Mouse (Mus musculus) thymus, adult 2 months (tissue): Measurements from ENCODE around the gene Prmt3. TPM values are rescaled to one million over a fixed set of nuclear protein-coding genes. Genes with fewer than 3 reads are reported as not detected.

Experiments used
- DNase-seq: peaks from one replicate; pipeline ENCODE4 v3.0.0; 2021
- H3K27ac ChIP-seq: fragments of 200-500 bp; 2 replicates; pipeline ENCODE4 v1.5.1; 2012; ENCODE audit warnings: low read length, control low read depth; ENCODE audit not compliant: control insufficient read depth, insufficient read depth
- H3K27me3 ChIP-seq: fragments of 200-500 bp; 2 replicates; pipeline ENCODE4 v1.6.1; 2012; ENCODE audit warnings: mild to moderate bottlenecking, low read length, moderate library complexity, mixed read lengths; ENCODE audit not compliant: control insufficient read depth, insufficient read depth
- H3K36me3 ChIP-seq: fragments of 200-500 bp; 2 replicates; pipeline ENCODE4 v1.6.1; 2012; ENCODE audit warnings: mild to moderate bottlenecking, low read length, moderate library complexity; ENCODE audit not compliant: control insufficient read depth, insufficient read depth
- H3K4me1 ChIP-seq: fragments of 200-500 bp; replicated peaks from 2 replicates; pipeline ENCODE4 v1.6.1; 2012; ENCODE audit warnings: low read length; ENCODE audit not compliant: control insufficient read depth, insufficient read depth
- H3K4me3 ChIP-seq: fragments of 200-500 bp; 2 replicates; pipeline ENCODE4 v1.5.1; 2012; ENCODE audit warnings: mild to moderate bottlenecking, low read length, control low read depth, moderate library complexity; ENCODE audit not compliant: control insufficient read depth, insufficient read depth
- CTCF ChIP-seq: fragments of 200-500 bp; IDR thresholded peaks from 2 replicates; pipeline ENCODE4 v1.5.1; 2012; ENCODE audit warnings: mild to moderate bottlenecking, control low read depth, low read length, moderate library complexity, borderline replicate concordance; ENCODE audit not compliant: control insufficient read depth, poor library complexity, insufficient read depth; ENCODE audit errors: extremely low read depth
- POLR2A ChIP-seq: fragments of 200-500 bp; IDR thresholded peaks from 2 replicates; pipeline ENCODE4 v1.6.1; 2012; ENCODE audit warnings: mild to moderate bottlenecking, low read length, control low read depth, moderate library complexity; ENCODE audit not compliant: control insufficient read depth, poor library complexity, insufficient read depth; ENCODE audit errors: extremely low read depth
- WGBS: fragments of 180-500 bp; shearing (Covaris S2); methylation state at CpG from one replicate; pipeline ENCODE4 v1.1.7; 2018; 5-methylcytosine and 5-hydroxymethylcytosine counted together
- polyA plus RNA-seq: library from polyadenylated mRNA; depleted of rRNA; stranded (reverse); fragments of >200 nt; gene quantifications from 2 replicates; pipeline ENCODE4 v1.2.3, GENCODE M21; 2012

Gene Prmt3
- polyA plus RNA-seq, 1 experiment, result 35.0 TPM

DNA sequence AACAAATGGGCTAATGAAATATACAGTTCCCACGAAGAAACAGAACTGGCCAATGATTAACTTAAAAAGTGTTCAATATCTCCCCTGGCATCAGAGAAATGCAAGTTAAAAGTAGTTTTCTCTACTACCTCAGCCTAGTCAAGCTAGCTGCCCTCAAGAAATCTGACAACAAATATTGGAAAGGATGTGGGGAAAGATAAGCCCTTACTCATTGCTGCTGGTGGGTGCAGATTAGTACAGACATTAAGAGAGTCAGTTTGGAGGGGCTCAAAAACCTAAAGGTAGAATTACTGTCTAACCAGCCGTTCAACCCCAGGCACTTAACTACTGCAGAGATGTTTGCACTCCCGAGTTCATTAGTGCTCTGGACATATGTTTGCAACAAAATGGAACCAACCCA, 27.5 kb downstream of the Prmt3 start:
- TF ChIP-seq POLR2A (no peak), CTCF (no peak)
- no peak overlapping the region for H3K27ac ChIP-seq
- peaks cover 12% of the 10 kb centered on the region; the same call in 1 of the 2 replicates for H3K36me3 ChIP-seq
- WGBS, result 90% methylated on average over 3 of the region's 3 CpGs
- H3K4me3 ChIP-seq, result no peak overlapping the region
- no peaks in the 10 kb centered on the region for H3K27me3 ChIP-seq
- H3K4me1 ChIP-seq, result no peaks in the 10 kb centered on the region
- DNase-seq, result no peak

DNA sequence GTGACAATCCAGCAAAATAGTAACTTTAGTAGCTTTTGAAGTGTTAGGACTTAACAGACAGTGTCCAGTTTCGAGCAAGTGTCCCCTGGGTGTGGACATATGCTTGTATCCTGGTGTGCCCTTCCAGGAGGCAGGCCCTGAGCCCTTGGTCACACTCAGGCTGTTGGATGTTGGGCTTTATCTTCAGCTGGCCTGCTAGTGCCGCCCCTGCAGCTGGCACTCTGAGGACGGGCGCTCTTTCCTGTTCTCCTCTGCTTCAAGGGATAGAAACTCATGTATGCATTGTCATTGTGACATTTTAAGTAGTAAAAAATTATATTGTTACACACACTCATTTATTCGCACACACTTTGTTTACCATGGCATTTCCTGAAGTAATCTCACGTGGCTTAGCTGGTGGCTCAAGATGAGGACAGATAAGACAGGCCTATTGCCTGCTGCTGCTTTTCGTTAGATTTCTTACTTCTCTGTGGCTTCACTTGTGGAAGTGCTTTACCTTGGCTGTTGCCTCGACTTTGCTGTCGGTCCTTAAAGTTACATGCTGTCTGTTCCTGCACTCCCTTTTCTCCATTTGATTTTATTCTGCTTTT, 29.0 kb downstream of the Prmt3 start:
- Histone ChIP-seq H3K4me3 (no peak overlapping the region), H3K4me1 (no peaks in the 10 kb centered on the region), H3K36me3 (peaks cover 9% of the 10 kb centered on the region; the same call in 1 of the 2 replicates), H3K27ac (no peak overlapping the region), H3K27me3 (no peaks in the 10 kb centered on the region)
- 90% methylated on average over 9 of the region's 9 CpGs for WGBS
- TF ChIP-seq CTCF (no peak), POLR2A (no peak)
- no peak for DNase-seq

- H3K4me3 ChIP-seq, result no peak overlapping the region
- H3K4me1 ChIP-seq, result no peaks in the 10 kb centered on the region
- no peaks in the 10 kb centered on the region for H3K27me3 ChIP-seq
- TF ChIP-seq POLR2A, result no peak
- no peak for TF ChIP-seq CTCF
- H3K36me3 ChIP-seq, result peaks cover 6% of the 10 kb centered on the region; the same call in 1 of the 2 replicates
- no peak for DNase-seq
- WGBS, result 97% methylated on average over 17 of the region's 17 CpGs
- no peak overlapping the region for H3K27ac ChIP-seq
Observed at GRCm38 (mm10) chr7:49807846-49808622, 29.9 kb downstream of the Prmt3 start.

DNA sequence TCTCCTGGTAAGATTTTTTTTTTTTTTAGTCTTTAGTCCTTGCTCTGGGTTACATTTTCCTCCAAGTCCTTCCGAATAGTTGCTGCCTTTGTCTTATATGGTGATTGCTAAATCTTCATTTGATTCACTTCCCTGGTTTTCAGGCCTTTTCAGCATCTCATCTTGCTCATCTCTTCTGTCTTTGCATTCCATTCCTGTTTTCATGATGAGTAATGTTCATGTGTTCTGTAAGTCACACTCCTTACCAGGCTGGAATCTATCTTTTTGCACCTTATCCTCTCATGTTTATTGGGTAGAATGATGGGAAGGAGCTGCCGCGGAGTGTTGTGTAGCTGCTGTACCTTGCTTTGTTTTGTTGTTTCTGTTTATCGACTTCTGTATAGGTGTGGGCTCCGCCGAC, 31.0 kb downstream of the Prmt3 start:
- TF ChIP-seq POLR2A (no peak), CTCF (no peak)
- Histone ChIP-seq H3K27ac (no peak overlapping the region), H3K4me3 (no peak overlapping the region), H3K27me3 (no peaks in the 10 kb centered on the region), H3K4me1 (no peaks in the 10 kb centered on the region), H3K36me3 (peaks cover 6% of the 10 kb centered on the region; the same call in 1 of the 2 replicates)
- 93% methylated on average over 6 of the region's 6 CpGs for WGBS
- no peak for DNase-seq

GRCm38 (mm10) chr7:49809562-49809961, 31.4 kb downstream of the Prmt3 start:
- WGBS, result 91% methylated on average over 3 of the region's 3 CpGs
- H3K4me3 ChIP-seq, result no peak overlapping the region
- no peaks in the 10 kb centered on the region for H3K4me1 ChIP-seq
- no peak for DNase-seq
- TF ChIP-seq POLR2A (no peak), CTCF (no peak)
- no peaks in the 10 kb centered on the region for H3K27me3 ChIP-seq
- no peak overlapping the region for H3K27ac ChIP-seq
- H3K36me3 ChIP-seq, result peaks cover 6% of the 10 kb centered on the region; the same call in 1 of the 2 replicates

DNA sequence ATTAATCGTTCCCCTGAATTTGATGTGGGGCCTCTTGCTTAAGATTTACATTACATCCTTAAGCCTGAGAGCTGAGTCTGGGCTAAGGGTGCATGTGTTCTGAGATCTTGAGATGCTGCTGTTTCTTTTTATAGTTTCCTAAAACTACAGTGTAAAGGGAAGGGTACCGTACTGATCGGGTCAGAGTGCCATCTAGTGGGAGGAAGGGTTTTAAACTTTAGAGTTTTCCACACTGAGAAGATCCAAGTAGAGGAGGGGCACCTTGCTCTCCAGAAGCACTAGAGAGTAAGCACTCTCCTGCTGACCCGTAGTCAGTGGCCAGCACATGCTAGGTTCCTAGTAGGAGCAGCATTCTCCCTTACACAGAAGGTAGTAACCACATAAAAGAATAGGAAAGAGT, 33.2 kb downstream of the Prmt3 start:
- H3K27ac ChIP-seq, result no peak overlapping the region
- H3K4me1 ChIP-seq, result no peaks in the 10 kb centered on the region
- no peak for TF ChIP-seq POLR2A
- no peak for TF ChIP-seq CTCF
- H3K27me3 ChIP-seq, result no peaks in the 10 kb centered on the region
- DNase-seq, result no peak
- peaks cover 6% of the 10 kb centered on the region; the same call in 1 of the 2 replicates for H3K36me3 ChIP-seq
- WGBS, result 74% methylated on average over 4 of the region's 4 CpGs
- no peak overlapping the region for H3K4me3 ChIP-seq
